Mouse (Mus musculus) intestine, embryonic 14.5 days (tissue): ENCODE results near the gene Zmynd11. TPM values are rescaled to one million over a fixed set of nuclear protein-coding genes. Genes with fewer than 3 reads are reported as not detected.

Experiments
- ATAC-seq: fragments of 200-750 bp; cut with Nextera tagmentation; replicated peaks from 2 replicates; pipeline ENCODE4 v1.8.0; 2017; ENCODE audit warnings: low read depth, moderate number of reproducible peaks, moderate TSS enrichment, moderate library complexity; ENCODE audit not compliant: low FRiP score, low TSS enrichment
- DNase-seq: peaks from one replicate; pipeline ENCODE4 v3.0.0-alpha.2; 2018; ENCODE audit warnings: low spot score
- H3K27ac ChIP-seq: fragments of 300-500 bp; sonication (generic); 2 replicates; pipeline ENCODE4 v1.5.1; 2014; ENCODE audit warnings: low read depth, mild to moderate bottlenecking, control low read depth
- H3K27me3 ChIP-seq: fragments of 300-500 bp; sonication (generic); replicated peaks from 2 replicates; pipeline ENCODE4 v1.6.1; 2014; ENCODE audit warnings: low read length, control low read depth; ENCODE audit not compliant: control insufficient read depth, insufficient read depth
- H3K36me3 ChIP-seq: fragments of 300-500 bp; sonication (generic); 2 replicates; pipeline ENCODE4 v1.6.1; 2014; ENCODE audit warnings: low read length, control low read depth; ENCODE audit not compliant: control insufficient read depth, insufficient read depth
- H3K4me1 ChIP-seq: fragments of 300-500 bp; sonication (generic); replicated peaks from 2 replicates; pipeline ENCODE4 v1.6.1; 2014; ENCODE audit warnings: low read length, control low read depth, mixed read lengths; ENCODE audit not compliant: control insufficient read depth, insufficient read depth
- H3K4me2 ChIP-seq: fragments of 300-500 bp; sonication (generic); 2 replicates; pipeline ENCODE4 v1.6.1; 2014; ENCODE audit warnings: low read length
- H3K4me3 ChIP-seq: fragments of 300-500 bp; sonication (generic); 2 replicates; pipeline ENCODE4 v1.5.1; 2014; ENCODE audit warnings: low read depth, low read length, control low read depth, mixed read lengths
- H3K9ac ChIP-seq: fragments of 300-500 bp; sonication (generic); 2 replicates; pipeline ENCODE4 v1.6.1; 2014; ENCODE audit warnings: mild to moderate bottlenecking, low read length
- H3K9me3 ChIP-seq: fragments of 300-500 bp; sonication (generic); 2 replicates; pipeline ENCODE4 v1.6.1; 2016; ENCODE audit warnings: low read length, control low read depth; ENCODE audit not compliant: control insufficient read depth
- WGBS: fragments of 180-500 bp; shearing (Covaris S2); extraction: QIAGEN DNeasy Blood & Tissue Kit; methylation state at CpG from one replicate; pipeline ENCODE4 v1.1.7; 2014; 5-methylcytosine and 5-hydroxymethylcytosine counted together
- polyA plus RNA-seq: library from polyadenylated mRNA; unstranded; fragments of >200 nt; fragmentation: Nextera tagmentation; extraction: Ambion mirVana; gene quantifications from 2 replicates; pipeline ENCODE4 v1.2.1, GENCODE M21; 2014

Gene Zmynd11
- polyA plus RNA-seq, 1 experiment from 2014 or later, result 117 TPM

DNA sequence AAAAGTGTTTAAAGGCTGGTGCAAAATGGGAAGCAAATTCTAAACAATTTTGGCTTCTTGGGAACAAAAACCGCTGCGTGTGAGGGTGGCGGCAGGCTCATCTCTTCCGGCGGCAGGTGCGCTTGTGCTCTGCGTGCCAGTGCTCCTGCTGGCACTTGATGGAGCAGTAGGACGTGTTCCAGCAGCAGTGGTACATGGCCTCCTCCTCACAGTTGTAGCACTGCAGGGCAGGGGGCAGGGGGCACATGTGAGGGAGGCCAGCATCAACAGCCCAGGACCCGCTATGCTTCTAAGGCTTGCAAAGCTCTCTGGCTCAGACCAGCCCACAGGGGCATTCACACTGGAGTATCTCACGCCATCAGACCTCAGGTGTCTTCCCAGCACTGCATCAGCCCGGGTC is 78.4 kb downstream of the Zmynd11 start:
- Histone ChIP-seq H3K36me3 (peaks cover 95% of the 10 kb centered on the region), H3K4me2 (no peak overlapping the region)
- no peak; the same call in 1 of the 2 replicates for ATAC-seq

DNA sequence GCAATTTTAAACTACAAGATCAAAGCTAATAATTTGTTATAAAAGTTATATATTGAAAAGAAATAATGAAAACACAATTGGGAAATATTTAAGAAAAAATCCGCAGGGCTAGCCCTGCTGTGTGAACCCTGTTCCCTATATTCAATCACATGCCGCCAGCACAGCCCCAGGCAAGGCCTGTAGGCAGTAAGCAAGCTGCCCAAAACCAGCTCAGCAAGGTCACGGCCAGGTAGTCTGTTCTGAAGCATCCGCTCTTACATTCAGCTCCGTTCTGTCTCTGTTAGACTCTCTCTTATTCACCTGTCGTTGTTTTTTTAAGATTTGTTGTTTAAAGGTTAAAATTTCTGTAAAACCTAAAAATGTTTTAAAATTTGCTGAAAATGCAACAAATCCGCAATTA is 78.9 kb downstream of the Zmynd11 start:
- peaks cover 92% of the 10 kb centered on the region for H3K36me3 ChIP-seq
- no peak overlapping the region for H3K4me2 ChIP-seq
- WGBS, result 95% methylated on average over 7 of the region's 7 CpGs
- no peak overlapping the region for H3K9ac ChIP-seq
- H3K4me1 ChIP-seq, result no peaks in the 10 kb centered on the region
- no peaks in the 10 kb centered on the region for H3K27me3 ChIP-seq
- DNase-seq (no peak), ATAC-seq (no peak)
- no peak overlapping the region for H3K4me3 ChIP-seq
- H3K27ac ChIP-seq, result no peak overlapping the region
- no peaks in the 10 kb centered on the region for H3K9me3 ChIP-seq

More for the DNA sequence above, 78.4 kb downstream of the Zmynd11 start:
- no peaks in the 10 kb centered on the region for H3K9me3 ChIP-seq
- no peaks in the 10 kb centered on the region for H3K27me3 ChIP-seq
- no peak overlapping the region for H3K27ac ChIP-seq
- H3K4me1 ChIP-seq, result no peaks in the 10 kb centered on the region
- H3K4me3 ChIP-seq, result no peak overlapping the region
- DNase-seq, result no peak
- WGBS, result 93% methylated on average over 11 of the region's 11 CpGs
- H3K9ac ChIP-seq, result no peak overlapping the region

DNA sequence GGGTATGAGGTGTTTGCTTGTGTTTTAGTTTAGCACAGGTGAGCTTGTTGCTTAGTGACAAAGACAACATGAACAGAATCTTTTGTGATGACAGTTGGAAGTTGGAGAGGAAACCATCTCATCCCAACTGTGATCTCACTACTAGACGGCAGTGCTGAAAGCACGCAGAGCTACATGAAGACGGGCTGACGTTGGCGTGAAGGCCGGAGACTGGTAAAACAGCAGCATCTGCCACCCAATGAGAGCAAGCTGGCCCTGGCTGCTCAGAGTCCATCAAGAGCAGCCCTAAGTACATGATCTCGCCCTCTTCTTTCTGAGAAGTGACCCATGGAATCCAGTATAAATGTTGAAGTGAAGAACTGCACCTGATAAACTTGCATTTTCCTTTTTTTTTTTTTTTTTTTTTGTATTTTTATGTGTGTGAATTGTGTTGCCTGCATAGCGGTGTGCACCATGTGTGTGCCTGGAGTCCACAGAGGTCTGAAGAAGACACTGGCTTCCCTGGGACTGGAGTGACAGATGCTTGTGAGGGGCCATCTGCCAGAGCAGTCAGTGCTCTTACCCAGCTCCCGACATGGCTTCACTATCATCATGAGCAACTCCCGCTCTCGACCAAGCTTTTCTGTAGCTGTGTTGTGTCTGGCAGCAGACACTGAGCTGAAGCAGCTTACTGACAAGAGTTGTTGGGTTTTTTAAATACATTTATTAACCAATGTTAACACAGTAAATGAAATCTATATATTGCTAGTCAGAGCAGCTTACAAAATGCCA is 80.8 kb downstream of the Zmynd11 start:
- no peak for ATAC-seq
- Histone ChIP-seq H3K4me3 (no peak overlapping the region), H3K27me3 (no peaks in the 10 kb centered on the region), H3K27ac (no peak overlapping the region), H3K4me1 (no peaks in the 10 kb centered on the region), H3K36me3 (peaks cover 73% of the 10 kb centered on the region), H3K4me2 (no peak overlapping the region), H3K9me3 (no peaks in the 10 kb centered on the region), H3K9ac (no peak overlapping the region)
- DNase-seq, result no peak
- WGBS, result 92% methylated on average over 11 of the region's 11 CpGs

DNA sequence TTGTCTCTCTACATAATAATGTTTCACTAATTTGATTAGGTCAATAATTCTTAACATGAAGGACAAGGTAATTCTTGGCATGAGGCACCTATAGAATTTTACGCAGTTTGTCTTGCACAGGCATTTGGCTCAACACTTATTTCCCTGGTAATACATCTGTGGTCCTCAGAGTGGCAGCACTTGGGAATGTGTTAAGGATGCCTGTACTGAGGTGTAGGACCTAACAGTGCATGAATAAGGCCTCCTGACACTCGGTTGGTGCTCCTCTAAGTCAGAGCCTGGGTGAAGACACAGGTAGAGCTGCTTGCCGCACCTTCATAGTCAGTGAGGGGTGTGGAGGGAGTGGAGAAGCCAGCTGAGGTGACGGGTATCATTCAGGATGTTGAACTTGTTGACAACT is 81.8 kb downstream of the Zmynd11 start:
- H3K36me3 ChIP-seq, result peaks cover 63% of the 10 kb centered on the region
- H3K27me3 ChIP-seq, result no peaks in the 10 kb centered on the region
- H3K27ac ChIP-seq, result no peak overlapping the region
- no peak for ATAC-seq
- 91% methylated on average over 4 of the region's 4 CpGs for WGBS
- H3K9ac ChIP-seq, result no peak overlapping the region
- no peaks in the 10 kb centered on the region for H3K4me1 ChIP-seq
- DNase-seq, result no peak
- H3K4me3 ChIP-seq, result no peak overlapping the region
- no peak overlapping the region for H3K4me2 ChIP-seq
- H3K9me3 ChIP-seq, result no peaks in the 10 kb centered on the region

DNA sequence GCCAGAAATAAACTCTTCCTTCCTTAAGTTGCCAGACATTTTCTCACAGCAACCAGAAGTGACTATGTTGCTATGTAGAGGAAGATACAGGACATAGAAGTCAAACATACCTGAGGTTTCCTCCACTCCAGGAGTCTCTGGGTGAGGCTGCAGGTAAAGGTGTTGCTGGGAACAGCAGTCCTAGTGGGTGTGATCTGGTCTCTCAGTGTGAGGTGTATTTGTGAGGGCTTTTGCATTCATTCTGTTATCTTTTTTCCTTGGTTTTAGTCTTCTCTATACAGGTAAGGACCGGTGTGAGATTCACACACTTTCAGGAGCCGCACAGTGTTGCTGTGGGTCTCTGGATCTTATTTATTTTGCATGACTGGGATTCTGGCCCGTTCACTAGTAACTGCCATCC is 83.6 kb downstream of the Zmynd11 start:
- no peak for ATAC-seq
- 95% methylated on average over 3 of the region's 3 CpGs for WGBS
- Histone ChIP-seq H3K4me2 (no peak overlapping the region), H3K36me3 (peaks cover 45% of the 10 kb centered on the region), H3K4me3 (no peak overlapping the region), H3K4me1 (no peaks in the 10 kb centered on the region), H3K9ac (no peak overlapping the region), H3K27me3 (no peaks in the 10 kb centered on the region), H3K9me3 (peaks cover 2% of the 10 kb centered on the region; the same call in 1 of the 2 replicates), H3K27ac (no peak overlapping the region)
- no peak for DNase-seq

DNA sequence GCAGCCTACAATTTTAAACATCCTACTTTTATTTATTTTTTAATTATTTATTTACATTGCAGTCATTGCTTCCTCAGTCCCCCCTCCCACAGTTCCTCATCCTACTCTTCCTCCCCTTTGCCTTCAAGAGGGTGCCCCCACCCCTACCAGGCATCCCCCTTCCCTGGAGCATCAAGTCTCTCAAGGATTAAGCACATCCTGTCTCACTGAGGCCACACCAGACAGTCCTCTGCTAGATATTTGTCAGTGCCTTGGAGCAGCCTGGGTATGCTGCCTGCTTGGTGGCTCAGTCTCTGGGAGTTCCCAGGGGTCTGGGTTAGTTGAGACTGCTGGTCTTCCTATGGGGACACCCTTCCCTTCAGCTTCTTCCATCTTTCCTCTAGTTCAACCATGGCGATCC is 91.0 kb downstream of the Zmynd11 start:
- Histone ChIP-seq H3K4me1 (no peaks in the 10 kb centered on the region), H3K9me3 (peaks cover 7% of the 10 kb centered on the region; the same call in 1 of the 2 replicates), H3K4me3 (no peak overlapping the region), H3K4me2 (no peak overlapping the region), H3K27ac (no peak overlapping the region), H3K27me3 (no peaks in the 10 kb centered on the region), H3K36me3 (no peaks in the 10 kb centered on the region), H3K9ac (no peak overlapping the region)
- WGBS, result 100% methylated on average over 1 of the region's 1 CpGs
- DNase-seq (no peak), ATAC-seq (no peak)

DNA sequence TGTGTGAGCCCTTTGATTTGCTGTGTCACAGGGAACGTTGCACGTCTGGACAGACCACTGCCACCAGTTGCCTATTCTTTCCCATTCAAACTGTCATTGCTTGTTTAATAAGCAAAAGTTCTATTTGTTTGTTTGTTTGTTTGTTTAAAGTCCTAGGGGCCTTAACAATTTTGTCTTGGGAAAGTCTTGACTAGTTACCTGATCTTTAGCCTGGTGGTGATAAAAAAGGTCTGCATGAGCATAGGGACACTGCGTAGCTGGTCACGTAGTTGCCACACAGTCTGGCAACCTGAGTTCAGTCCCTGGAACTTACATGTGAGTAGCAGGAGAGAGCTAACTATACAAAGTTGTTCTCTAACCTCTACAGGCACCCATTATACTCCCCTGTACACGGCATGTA is 95.9 kb downstream of the Zmynd11 start:
- H3K27me3 ChIP-seq, result no peaks in the 10 kb centered on the region
- ATAC-seq (no peak), DNase-seq (no peak)
- H3K4me3 ChIP-seq, result no peak overlapping the region
- H3K27ac ChIP-seq, result no peak overlapping the region
- H3K9me3 ChIP-seq, result no peaks in the 10 kb centered on the region
- H3K9ac ChIP-seq, result no peak overlapping the region
- 0 out of 2 replicates have a peak, but pooled peaks cover 4% of the 10 kb centered on the region for H3K36me3 ChIP-seq
- WGBS, result 92% methylated on average over 5 of the region's 5 CpGs
- H3K4me2 ChIP-seq, result no peak overlapping the region
- H3K4me1 ChIP-seq, result no peaks in the 10 kb centered on the region

DNA sequence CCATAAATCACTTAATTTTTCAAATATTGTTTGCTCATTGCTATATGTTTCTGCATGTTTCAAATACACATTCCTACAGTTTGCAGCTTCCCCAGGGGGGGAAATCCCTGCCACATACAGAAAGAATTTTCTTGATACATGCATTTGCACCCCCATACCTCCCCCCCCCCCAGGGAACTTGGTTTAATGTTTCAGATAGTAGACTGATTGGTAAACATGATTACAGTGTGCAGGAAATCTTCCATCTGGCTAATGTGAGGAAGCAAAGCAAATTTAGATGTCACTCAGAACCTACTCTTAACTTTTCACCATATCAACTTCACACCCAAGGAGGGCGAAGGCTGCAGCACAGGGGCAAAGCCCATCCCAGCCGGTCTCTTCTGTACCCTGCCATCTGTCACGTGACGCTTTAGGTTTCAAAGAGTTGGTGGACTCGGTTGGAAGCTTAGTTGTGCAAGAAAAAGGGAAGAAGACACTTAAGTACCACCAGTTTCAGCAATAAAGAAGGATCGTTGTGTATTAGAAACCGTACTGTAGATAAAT is 97.1 kb downstream of the Zmynd11 start:
- Histone ChIP-seq H3K4me2 (no peak overlapping the region), H3K4me3 (no peak overlapping the region), H3K9me3 (no peaks in the 10 kb centered on the region), H3K36me3 (0 out of 2 replicates have a peak, but pooled peaks cover 12% of the 10 kb centered on the region), H3K27ac (no peak overlapping the region), H3K27me3 (no peaks in the 10 kb centered on the region), H3K9ac (no peak overlapping the region), H3K4me1 (no peaks in the 10 kb centered on the region)
- no peak for ATAC-seq
- no peak for DNase-seq
- 87% methylated on average over 7 of the region's 7 CpGs for WGBS

DNA sequence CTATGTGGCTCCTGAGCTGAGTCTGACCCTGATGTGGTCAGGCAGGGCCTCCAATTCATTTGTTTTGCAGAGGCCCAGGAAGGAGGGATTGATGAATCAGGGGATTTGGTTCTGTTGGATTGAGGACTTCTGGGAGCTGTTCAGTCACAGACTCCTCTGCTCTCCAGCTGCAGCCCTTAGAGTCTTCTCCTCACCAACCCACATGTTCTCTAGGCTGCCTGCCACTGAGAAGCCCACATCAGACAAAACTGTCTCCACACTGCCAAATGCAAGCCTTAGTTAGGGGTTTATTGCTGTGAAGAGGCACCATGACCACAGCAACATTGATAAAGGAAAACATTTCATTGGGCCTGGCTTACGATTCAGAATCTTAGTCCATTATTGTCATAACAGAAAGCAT is 101.5 kb downstream of the Zmynd11 start:
- Histone ChIP-seq H3K4me3 (no peak overlapping the region), H3K9ac (no peak overlapping the region), H3K4me2 (no peak overlapping the region), H3K4me1 (no peaks in the 10 kb centered on the region), H3K36me3 (peaks cover 24% of the 10 kb centered on the region), H3K27ac (no peak overlapping the region), H3K9me3 (no peaks in the 10 kb centered on the region), H3K27me3 (no peaks in the 10 kb centered on the region)
- 88% methylated on average over 1 of the region's 1 CpGs for WGBS
- no peak for ATAC-seq
- no peak for DNase-seq
